8 mouse cellular contexts compared by ENCODE assay signal in genomic region chr6:115838161-115838597, GRCm38 (mm10). TPM values are rescaled to one million over a fixed set of nuclear protein-coding genes. Genes with fewer than 3 reads are reported as not detected.
A peak's percentile ranks its signal among the peaks of the same experiment; 100 is the strongest.
DNase-seq lines count a peak whose midpoint lies in the region; ATAC-seq and TF ChIP-seq lines count a peak whose summit lies in the region.

Gene Efcab12, minus strand, starts transcription at chr6:115838412.

- H3K36me3 ChIP-seq in G1E (replicated peaks) = peaks cover 31% of the 10 kb centered on the region
- H3K36me3 ChIP-seq in forebrain, postnatal 0 days (ENCODE audit: insufficient read depth) = peaks cover 5% of the 10 kb centered on the region; the same call in 1 of the 2 replicates
- H3K36me3 ChIP-seq in liver, postnatal 0 days (replicated peaks; ENCODE audit: insufficient read depth, low read length) = peaks cover 10% of the 10 kb centered on the region
- peaks cover 15% of the 10 kb centered on the region for H3K36me3 ChIP-seq in neural tube, embryonic 13.5 days

- under 1% methylated on average over 19 of the region's 19 CpGs for WGBS in cerebellum, adult 2 months
- 1% methylated on average over 19 of the region's 19 CpGs for WGBS in forebrain, postnatal 0 days
- 3% methylated on average over 19 of the region's 19 CpGs for WGBS in liver, postnatal 0 days (ENCODE audit: insufficient replicate concordance)
- 2% methylated on average over 19 of the region's 19 CpGs for WGBS in neural tube, embryonic 13.5 days

- no peak for TF ChIP-seq CTCF in G1E (IDR thresholded peaks at IDR 0.05; ENCODE audit: low read depth, low read length)
- TF ChIP-seq CTCF in cerebellum, adult 2 months (IDR thresholded peaks at IDR 0.05; ENCODE audit: borderline replicate concordance, insufficient read depth, low read depth, low read length) = no peak
- peak; percentile 35 for TF ChIP-seq CTCF in forebrain, postnatal 0 days (IDR thresholded peaks at IDR 0.05; ENCODE audit: low read depth)
- TF ChIP-seq CTCF in liver, postnatal 0 days (IDR thresholded peaks at IDR 0.05; ENCODE audit: low read depth) = 0 out of 2 replicates have a peak, but pooled peaks have one; percentile 1

- peak within 1 kb of the TSS; percentile 9; the same call in 1 of the 2 replicates for H3K27ac ChIP-seq in cerebellum, adult 2 months (ENCODE audit: insufficient read depth, low read length)
- H3K27ac ChIP-seq in forebrain, postnatal 0 days (ENCODE audit: low read depth, low read length) = peak within 1 kb of the TSS; percentile 29; the same call in 1 of the 2 replicates
- H3K27ac ChIP-seq in liver, postnatal 0 days (ENCODE audit: low read depth) = no peak within 1 kb of the TSS
- no peak within 1 kb of the TSS for H3K27ac ChIP-seq in neural tube, embryonic 13.5 days (replicated peaks)

- H3K9me3 ChIP-seq in G1E (replicated peaks) = no peaks in the 10 kb centered on the region
- H3K9me3 ChIP-seq in forebrain, postnatal 0 days (ENCODE audit: low read length) = no peaks in the 10 kb centered on the region
- H3K9me3 ChIP-seq in liver, postnatal 0 days (ENCODE audit: low read length) = no peaks in the 10 kb centered on the region
- no peaks in the 10 kb centered on the region for H3K9me3 ChIP-seq in neural tube, embryonic 13.5 days

- H3K4me3 ChIP-seq in G1E (ENCODE audit: low read depth, low read length) = no peak within 1 kb of the TSS; the same call in 1 of the 2 replicates
- H3K4me3 ChIP-seq in cerebellum, adult 2 months (replicated peaks; ENCODE audit: insufficient read depth, low read depth, low read length) = peak within 1 kb of the TSS; percentile 74
- peak within 1 kb of the TSS; percentile 39 for H3K4me3 ChIP-seq in forebrain, postnatal 0 days (ENCODE audit: low read depth, low read length)
- peak within 1 kb of the TSS; percentile 11 for H3K4me3 ChIP-seq in liver, postnatal 0 days (ENCODE audit: low read depth, low read length)
- H3K4me3 ChIP-seq in neural tube, embryonic 13.5 days = peak within 1 kb of the TSS; percentile 41

- TF ChIP-seq EP300 in liver, postnatal 0 days (IDR thresholded peaks at IDR 0.05; ENCODE audit: low read depth) = no peak

- TF ChIP-seq POLR2A in cerebellum, adult 2 months (IDR thresholded peaks at IDR 0.05; ENCODE audit: borderline replicate concordance, insufficient read depth, low read length) = peak; percentile 54; the same call in 1 of the 2 replicates

- ATAC-seq in G1E (ENCODE audit: extremely low read depth, insufficient number of reproducible peaks, low FRiP score, poor library complexity, severe bottlenecking) = peak; percentile 82
- ATAC-seq in forebrain, postnatal 0 days = peak; percentile 100
- ATAC-seq in liver, postnatal 0 days = peak; percentile 91
- ATAC-seq in neural tube, embryonic 13.5 days (ENCODE audit: low read depth) = peak; percentile 93

- peak; percentile 29 for DNase-seq in G1E (ENCODE audit: low spot score)
- DNase-seq in cerebellum, adult 2 months = peak; percentile 80 to 86
- DNase-seq in forebrain, postnatal 0 days = peak; percentile 85
- DNase-seq in heart, postnatal 4 days = peak; percentile 63
- DNase-seq in layer of hippocampus, adult 18-20 months (ENCODE audit: low spot score in 2 of 2) = peak; percentile 67 to 80
- peak; percentile 65 for DNase-seq in liver, postnatal 0 days
- DNase-seq in thymus, postnatal 10 days (ENCODE audit: low spot score in 2 of 2) = peak; percentile 64 to 69

- peaks cover 19% of the 10 kb centered on the region for H3K4me1 ChIP-seq in G1E (ENCODE audit: insufficient read depth, low read depth, low read length)
- no peaks in the 10 kb centered on the region; the same call in 1 of the 2 replicates for H3K4me1 ChIP-seq in cerebellum, adult 2 months (ENCODE audit: control insufficient read depth, insufficient read depth, low read length)
- H3K4me1 ChIP-seq in forebrain, postnatal 0 days (ENCODE audit: insufficient read depth) = peaks cover 6% of the 10 kb centered on the region; the same call in 1 of the 2 replicates
- H3K4me1 ChIP-seq in liver, postnatal 0 days (ENCODE audit: insufficient read depth) = peaks cover 11% of the 10 kb centered on the region; the same call in 1 of the 2 replicates
- peaks cover 14% of the 10 kb centered on the region; the same call in 1 of the 2 replicates for H3K4me1 ChIP-seq in neural tube, embryonic 13.5 days (replicated peaks)

- peak within 1 kb of the TSS; percentile 61 for H3K4me2 ChIP-seq in forebrain, postnatal 0 days (ENCODE audit: low read depth)
- H3K4me2 ChIP-seq in liver, postnatal 0 days (ENCODE audit: low read depth, low read length) = peak within 1 kb of the TSS; percentile 66
- peak within 1 kb of the TSS; percentile 64 for H3K4me2 ChIP-seq in neural tube, embryonic 13.5 days

- no peaks in the 10 kb centered on the region for H3K27me3 ChIP-seq in G1E (ENCODE audit: insufficient read depth, low read length)
- H3K27me3 ChIP-seq in cerebellum, adult 2 months (ENCODE audit: control insufficient read depth, insufficient read depth, low read length) = no peaks in the 10 kb centered on the region
- no peaks in the 10 kb centered on the region for H3K27me3 ChIP-seq in forebrain, postnatal 0 days (ENCODE audit: insufficient read depth, low read length)
- H3K27me3 ChIP-seq in liver, postnatal 0 days (ENCODE audit: insufficient read depth, low read length) = no peaks in the 10 kb centered on the region
- H3K27me3 ChIP-seq in neural tube, embryonic 13.5 days = no peaks in the 10 kb centered on the region

- H3K9ac ChIP-seq in forebrain, postnatal 0 days = peak within 1 kb of the TSS; percentile 37
- no peak within 1 kb of the TSS for H3K9ac ChIP-seq in liver, postnatal 0 days (replicated peaks)
- H3K9ac ChIP-seq in neural tube, embryonic 13.5 days = peak within 1 kb of the TSS; percentile 60

RNA-seq across cellular contexts. Expression of gene Efcab12, which starts in this region (rescaled TPM):
- total RNA-seq in G1E (2014; fragmentation: Nextera tagmentation) (0.90 TPM in 1 of 2 replicates, not detected in the other), G1E (2017) (0.06 and 0.27 TPM in 2 replicates)
- not detected in 2 replicates for polyA plus RNA-seq in G1E (2012)
- 5.1 and 5.8 TPM in 2 replicates for polyA plus RNA-seq in cerebellum, adult 2 months (2012; rRNA removed)
- 2.4 and 4.4 TPM in 2 replicates for total RNA-seq in forebrain, postnatal 0 days (2014; rRNA removed)
- polyA plus RNA-seq in forebrain, postnatal 0 days (2015; fragmentation: Nextera tagmentation; extraction: Ambion mirVana) = 1.4 and 1.7 TPM in 2 replicates
- total RNA-seq in heart, postnatal 4 days (2021) = under 1 TPM; 0.88 to 0.90 TPM
- total RNA-seq in layer of hippocampus, adult 18-20 months (2021) = 1 to 10 TPM; 3.2 to 4.0 TPM
- polyA plus RNA-seq in liver, postnatal 0 days (2015; fragmentation: Nextera tagmentation; extraction: Ambion mirVana) = 0.11 TPM in 1 of 2 replicates, not detected in the other
- polyA plus RNA-seq in neural tube, embryonic 13.5 days (2015; fragmentation: Nextera tagmentation; extraction: Ambion mirVana) = 2.7 and 2.8 TPM in 2 replicates

Comparison
In these comparisons a context has a peak if more than half of its experiments do, and no peak if none do; other contexts are left out.
1. Peak in DNase-seq and ATAC-seq in G1E; RNA of the gene not detected or under 1 TPM.
2. Peak in DNase-seq in heart, postnatal 4 days; RNA of the gene not detected or under 1 TPM.
3. Peak in DNase-seq, ATAC-seq, H3K4me3 ChIP-seq and H3K4me2 ChIP-seq in liver, postnatal 0 days; RNA of the gene not detected or under 1 TPM.
4. DNase-seq: peak in every context shown above with its lines; median percentile 85 in forebrain, postnatal 0 days; 83 in cerebellum, adult 2 months; 74 in layer of hippocampus, adult 18-20 months; 66 in thymus, postnatal 10 days; 65 in liver, postnatal 0 days; 63 in heart, postnatal 4 days; 29 in G1E.
5. CTCF ChIP-seq: peak in forebrain, postnatal 0 days (single experiment) and liver, postnatal 0 days (single experiment); none in G1E (single experiment) and cerebellum, adult 2 months (single experiment).
6. H3K27ac ChIP-seq: peak in cerebellum, adult 2 months (single experiment) and forebrain, postnatal 0 days (single experiment); none in liver, postnatal 0 days (single experiment) and neural tube, embryonic 13.5 days (single experiment).
7. Peak in every context shown above with its lines, with median percentiles within 50 percentile points of each other: ATAC-seq and H3K4me2 ChIP-seq.